Comparison of ENCODE assay signal across 9 mouse cellular contexts in the genomic region with DNA sequence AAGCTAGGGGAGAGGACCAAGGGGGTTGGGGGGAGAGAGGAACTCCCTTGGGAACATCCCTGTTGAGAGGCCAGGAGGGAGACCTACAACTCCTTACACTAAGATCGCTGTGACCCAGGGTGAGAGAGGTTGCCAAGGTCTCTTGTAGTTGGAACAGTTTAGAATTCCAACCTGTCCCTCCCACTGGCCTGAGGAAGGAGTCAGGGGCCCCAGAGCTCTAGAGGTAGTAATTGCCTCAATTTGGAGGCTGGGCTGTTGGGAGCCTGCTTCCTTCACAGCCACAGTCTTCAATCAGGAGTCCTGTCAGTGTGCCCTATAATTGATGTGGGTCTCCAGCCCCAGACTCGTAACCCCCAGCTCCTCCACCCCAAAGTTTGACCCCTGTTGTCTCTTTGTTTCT. TPM values are rescaled to one million over a fixed set of nuclear protein-coding genes. Genes with fewer than 3 reads are reported as not detected.
DNase-seq lines count a peak whose midpoint lies in the region; ATAC-seq lines count a peak whose summit lies in the region.
"Had no signal": no experiment of that assay in that cellular context is flagged by ENCODE, and none has a peak within 500 bp of the region (broad histone marks: within the 10 kb centered on the region; RNA-seq: fewer than 3 reads in every experiment).

No protein-coding gene starts in this region.

- H3K4me3 ChIP-seq in heart, embryonic 13.5 days: peak overlapping the region; percentile 3; the same call in 1 of the 2 replicates
- peak overlapping the region; percentile 43 for H3K4me3 ChIP-seq in embryonic facial prominence, embryonic 10.5 days
- 0 out of 2 replicates have a peak overlapping the region, but pooled peaks have one; percentile 9 for H3K4me3 ChIP-seq in hindbrain, embryonic 15.5 days
- H3K4me3 ChIP-seq in midbrain, embryonic 15.5 days: no peak overlapping the region

- no peak for ATAC-seq in heart, embryonic 13.5 days (ENCODE audit: extremely low read depth, insufficient number of reproducible peaks, low FRiP score, low TSS enrichment)
- ATAC-seq in hindbrain, embryonic 15.5 days (ENCODE audit: low FRiP score, low read depth): no peak
- no peak for ATAC-seq in midbrain, embryonic 15.5 days (replicated peaks)

- H3K4me1 ChIP-seq in heart, embryonic 13.5 days: peaks cover 49% of the 10 kb centered on the region
- peaks cover 62% of the 10 kb centered on the region for H3K4me1 ChIP-seq in embryonic facial prominence, embryonic 10.5 days
- peaks cover 45% of the 10 kb centered on the region for H3K4me1 ChIP-seq in hindbrain, embryonic 15.5 days (replicated peaks)
- H3K4me1 ChIP-seq in midbrain, embryonic 15.5 days: peaks cover 44% of the 10 kb centered on the region

- 0 out of 2 replicates have a peak, but pooled peaks cover 3% of the 10 kb centered on the region for H3K9me3 ChIP-seq in heart, embryonic 13.5 days
- peaks cover 3% of the 10 kb centered on the region; the same call in 1 of the 2 replicates for H3K9me3 ChIP-seq in embryonic facial prominence, embryonic 10.5 days
- no peaks in the 10 kb centered on the region for H3K9me3 ChIP-seq in hindbrain, embryonic 15.5 days
- H3K9me3 ChIP-seq in midbrain, embryonic 15.5 days: no peaks in the 10 kb centered on the region

- no peak for DNase-seq in heart, postnatal 4 days
- DNase-seq in embryonic facial prominence, embryonic 10.5 days (ENCODE audit: low spot score): peak; percentile 60
- no peak for DNase-seq in gastrocnemius, adult 8-10 months (ENCODE audit: low spot score in 2 of 2)
- no peak for DNase-seq in cerebellum, adult 9-10 months
- no peak for DNase-seq in adrenal gland, postnatal 10 days
- DNase-seq: cerebellum, adult 11 months had no signal

- H3K9ac ChIP-seq in heart, embryonic 13.5 days: peak overlapping the region; percentile 72; the same call in 1 of the 2 replicates
- H3K9ac ChIP-seq in hindbrain, embryonic 15.5 days: no peak overlapping the region
- no peak overlapping the region for H3K9ac ChIP-seq in midbrain, embryonic 15.5 days

- no peaks in the 10 kb centered on the region for H3K27me3 ChIP-seq in heart, embryonic 13.5 days (replicated peaks)
- H3K27me3 ChIP-seq in embryonic facial prominence, embryonic 10.5 days (replicated peaks; ENCODE audit: low read depth, poor library complexity, severe bottlenecking): no peaks in the 10 kb centered on the region
- H3K27me3 ChIP-seq in hindbrain, embryonic 15.5 days: 0 out of 2 replicates have a peak, but pooled peaks cover 4% of the 10 kb centered on the region
- H3K27me3 ChIP-seq in midbrain, embryonic 15.5 days (replicated peaks): peaks cover 4% of the 10 kb centered on the region; the same call in 1 of the 2 replicates

- H3K36me3 ChIP-seq in heart, embryonic 13.5 days: peaks cover 3% of the 10 kb centered on the region; the same call in 1 of the 2 replicates
- H3K36me3 ChIP-seq in embryonic facial prominence, embryonic 10.5 days (replicated peaks): peaks cover 13% of the 10 kb centered on the region
- no peaks in the 10 kb centered on the region for H3K36me3 ChIP-seq in hindbrain, embryonic 15.5 days
- no peaks in the 10 kb centered on the region for H3K36me3 ChIP-seq in midbrain, embryonic 15.5 days (replicated peaks)

- H3K27ac ChIP-seq in heart, embryonic 13.5 days (replicated peaks): peak overlapping the region; percentile 78
- H3K27ac ChIP-seq in embryonic facial prominence, embryonic 10.5 days (replicated peaks): peak overlapping the region; percentile 87
- H3K27ac ChIP-seq in hindbrain, embryonic 15.5 days (replicated peaks): 0 out of 2 replicates have a peak overlapping the region, but pooled peaks have one; percentile 48
- peak overlapping the region; percentile 63; the same call in 1 of the 2 replicates for H3K27ac ChIP-seq in midbrain, embryonic 15.5 days

- 25% methylated on average over 2 of the region's 2 CpGs for WGBS in heart, embryonic 13.5 days
- 0% methylated on average over 2 of the region's 2 CpGs for WGBS in embryonic facial prominence, embryonic 10.5 days
- WGBS in hindbrain, embryonic 15.5 days: 15% methylated on average over 2 of the region's 2 CpGs
- WGBS in midbrain, embryonic 15.5 days: 14% methylated on average over 2 of the region's 2 CpGs

- H3K4me2 ChIP-seq in heart, embryonic 13.5 days: peak overlapping the region; percentile 54
- H3K4me2 ChIP-seq in hindbrain, embryonic 15.5 days: peak overlapping the region; percentile 47
- peak overlapping the region; percentile 43 for H3K4me2 ChIP-seq in midbrain, embryonic 15.5 days

RNA-seq across cellular contexts. Expression of a gene that starts 4.9 kb away (rescaled TPM):
- polyA plus RNA-seq in heart, embryonic 13.5 days (2015; fragmentation: Nextera tagmentation; extraction: Ambion mirVana): 3.2 and 3.8 TPM in 2 replicates
- total RNA-seq in heart, postnatal 4 days (2021): 10 to 100 TPM; 12.9 to 13.2 TPM
- polyA plus RNA-seq in embryonic facial prominence, embryonic 10.5 days (2016; fragmentation: Nextera tagmentation; extraction: Ambion mirVana): 8.3 and 8.4 TPM in 2 replicates
- polyA plus RNA-seq in hindbrain, embryonic 15.5 days (2015; fragmentation: Nextera tagmentation; extraction: Ambion mirVana): 5.2 and 5.4 TPM in 2 replicates
- polyA plus RNA-seq in midbrain, embryonic 15.5 days (2015; fragmentation: Nextera tagmentation; extraction: Ambion mirVana): 4.2 and 4.9 TPM in 2 replicates
- total RNA-seq in gastrocnemius, adult 8-10 months (2022): 1 to 10 TPM; 6.9 to 9.4 (median 9.2) TPM
- 1 to 10 TPM; 7.0 to 8.3 TPM for total RNA-seq in adrenal gland, postnatal 10 days (2021)

RNA-seq across cellular contexts. Expression of a gene that starts 17.7 kb away (rescaled TPM):
- 36.3 and 38.9 TPM in 2 replicates for polyA plus RNA-seq in heart, embryonic 13.5 days (2015; fragmentation: Nextera tagmentation; extraction: Ambion mirVana)
- 10 to 100 TPM; 13.5 to 13.7 TPM for total RNA-seq in heart, postnatal 4 days (2021)
- polyA plus RNA-seq in embryonic facial prominence, embryonic 10.5 days (2016; fragmentation: Nextera tagmentation; extraction: Ambion mirVana): 75.3 and 76.9 TPM in 2 replicates
- 157 and 161 TPM in 2 replicates for polyA plus RNA-seq in hindbrain, embryonic 15.5 days (2015; fragmentation: Nextera tagmentation; extraction: Ambion mirVana)
- polyA plus RNA-seq in midbrain, embryonic 15.5 days (2015; fragmentation: Nextera tagmentation; extraction: Ambion mirVana): 179 TPM in 2 replicates
- total RNA-seq in gastrocnemius, adult 8-10 months (2022): 10 to 100 TPM; 15.2 to 21.6 (median 18.8) TPM
- total RNA-seq in adrenal gland, postnatal 10 days (2021): 10 to 100 TPM; 15.2 to 17.6 TPM
